35 mouse cellular contexts compared by ENCODE assay signal in genomic region chr1:36531461-36531860, GRCm38 (mm10). TPM values are rescaled to one million over a fixed set of nuclear protein-coding genes. Genes with fewer than 3 reads are reported as not detected.
A peak's percentile ranks its signal among the peaks of the same experiment; 100 is the strongest.
DNase-seq lines count a peak whose midpoint lies in the region; ATAC-seq and TF ChIP-seq lines count a peak whose summit lies in the region.
"Had no signal": no experiment of that assay in that cellular context is flagged by ENCODE, and none has a peak within 500 bp of the region (broad histone marks: within the 10 kb centered on the region; RNA-seq: fewer than 3 reads in every experiment).

No protein-coding gene starts in this region.

- intact Hi-C loops in heart, postnatal 10 days (cut with DNase I) = no loop called here

- H3K4me1 ChIP-seq in heart, embryonic 14.5 days (ENCODE audit: control insufficient read depth in 2 of 2, insufficient read depth in 2 of 2, low read length in 2 of 2) = peaks cover 52 to 74% of the 10 kb centered on the region in 2 experiments
- peaks cover 23% of the 10 kb centered on the region for H3K4me1 ChIP-seq in heart, embryonic 11.5 days (ENCODE audit: control insufficient read depth, insufficient read depth, low read length)
- H3K4me1 ChIP-seq in ES-Bruce4 (ENCODE audit: control insufficient read depth, insufficient read depth, low read length) = no peaks in the 10 kb centered on the region
- H3K4me1 ChIP-seq in heart, embryonic 16.5 days (ENCODE audit: control insufficient read depth, insufficient read depth, low read length) = peaks cover 58% of the 10 kb centered on the region
- no peaks in the 10 kb centered on the region; the same call in 1 of the 2 replicates for H3K4me1 ChIP-seq in forebrain, embryonic 11.5 days (replicated peaks; ENCODE audit: control insufficient read depth, insufficient read depth, low read length)
- H3K4me1 ChIP-seq: neural tube, embryonic 12.5 days had no signal

- H3K9ac ChIP-seq in heart, embryonic 14.5 days (ENCODE audit: low read length) = no peak overlapping the region
- no peak overlapping the region for H3K9ac ChIP-seq in heart, embryonic 11.5 days (ENCODE audit: low read depth, low read length)
- no peak overlapping the region for H3K9ac ChIP-seq in ES-Bruce4 (ENCODE audit: low read depth, poor library complexity, severe bottlenecking)
- 0 out of 2 replicates have a peak overlapping the region, but pooled peaks have one; percentile 2 for H3K9ac ChIP-seq in heart, embryonic 16.5 days (ENCODE audit: low read length)
- H3K9ac ChIP-seq in forebrain, embryonic 11.5 days (ENCODE audit: low read length) = no peak overlapping the region
- H3K9ac ChIP-seq: hindbrain, embryonic 13.5 days; limb, embryonic 12.5 days; liver, embryonic 15.5 days; lung, embryonic 14.5 days; neural tube, embryonic 12.5 days had no signal

- H3K4me2 ChIP-seq in heart, embryonic 14.5 days (ENCODE audit: low read length) = no peak overlapping the region
- H3K4me2 ChIP-seq in heart, embryonic 11.5 days = no peak overlapping the region
- no peak overlapping the region for H3K4me2 ChIP-seq in heart, embryonic 16.5 days (ENCODE audit: low read depth, low read length)
- H3K4me2 ChIP-seq in forebrain, embryonic 11.5 days (ENCODE audit: low read depth, low read length, severe bottlenecking) = no peak overlapping the region
- H3K4me2 ChIP-seq: hindbrain, embryonic 13.5 days; limb, embryonic 12.5 days; liver, embryonic 15.5 days; lung, embryonic 14.5 days; midbrain, embryonic 11.5 days; neural tube, embryonic 12.5 days had no signal

- peak; percentile 97 for DNase-seq in heart, adult 11 months
- no peak for DNase-seq in heart, postnatal 10 days
- no peak for DNase-seq in forebrain, embryonic 11.5 days (ENCODE audit: low spot score)
- DNase-seq: adrenal gland, adult 8-10 months; cerebellum, adult 11 months; cerebellum, adult 9-10 months; cerebellum, postnatal 36 days; gastrocnemius, postnatal 10 days; kidney, adult 11 months; kidney, postnatal 14 days; lung, embryonic 14.5 days; lung, postnatal 14 days; right cerebral cortex, postnatal 4 days; thymus, adult 2 months; thymus, postnatal 36 days had no signal

- TF ChIP-seq POLR2A in ES-Bruce4 (IDR thresholded peaks at IDR 0.05; ENCODE audit: insufficient read depth, low read length) = no peak

- no peaks in the 10 kb centered on the region for H3K9me3 ChIP-seq in heart, embryonic 14.5 days (ENCODE audit: control insufficient read depth, low read length)
- no peaks in the 10 kb centered on the region for H3K9me3 ChIP-seq in heart, embryonic 11.5 days (replicated peaks; ENCODE audit: control insufficient read depth, low read length)
- no peaks in the 10 kb centered on the region for H3K9me3 ChIP-seq in ES-Bruce4 (replicated peaks; ENCODE audit: control insufficient read depth, insufficient read depth, low read length, poor library complexity, severe bottlenecking)
- no peaks in the 10 kb centered on the region for H3K9me3 ChIP-seq in heart, embryonic 16.5 days (replicated peaks; ENCODE audit: control insufficient read depth, low read length)
- no peaks in the 10 kb centered on the region for H3K9me3 ChIP-seq in forebrain, embryonic 11.5 days (ENCODE audit: control insufficient read depth, low read length)
- H3K9me3 ChIP-seq: hindbrain, embryonic 13.5 days; limb, embryonic 12.5 days; liver, embryonic 15.5 days; neural tube, embryonic 12.5 days had no signal

- H3K4me3 ChIP-seq in heart, embryonic 14.5 days (ENCODE audit: control insufficient read depth in 1 of 2, insufficient read depth in 1 of 2, low read depth in 1 of 2, low read length in 2 of 2) = no peak overlapping the region
- H3K4me3 ChIP-seq in heart, embryonic 11.5 days (ENCODE audit: low read depth, low read length) = no peak overlapping the region
- H3K4me3 ChIP-seq in ES-Bruce4 (ENCODE audit: low read depth, low read length) = peak overlapping the region; percentile 12
- no peak overlapping the region for H3K4me3 ChIP-seq in heart, embryonic 16.5 days (ENCODE audit: low read length)
- no peak overlapping the region for H3K4me3 ChIP-seq in forebrain, embryonic 11.5 days (ENCODE audit: low read depth, low read length)
- H3K4me3 ChIP-seq: hindbrain, embryonic 13.5 days; left cerebral cortex, adult 2 months; limb, embryonic 12.5 days; liver, embryonic 15.5 days; neural tube, embryonic 12.5 days had no signal

- H3K27me3 ChIP-seq in heart, embryonic 14.5 days (ENCODE audit: control insufficient read depth, insufficient read depth, low read length) = no peaks in the 10 kb centered on the region
- H3K27me3 ChIP-seq in heart, embryonic 11.5 days (ENCODE audit: control insufficient read depth, insufficient read depth, low read length) = no peaks in the 10 kb centered on the region
- no peaks in the 10 kb centered on the region for H3K27me3 ChIP-seq in ES-Bruce4 (ENCODE audit: control insufficient read depth, insufficient read depth, low read length, poor library complexity, severe bottlenecking)
- no peaks in the 10 kb centered on the region for H3K27me3 ChIP-seq in heart, embryonic 16.5 days (ENCODE audit: control insufficient read depth, insufficient read depth, low read length)
- no peaks in the 10 kb centered on the region for H3K27me3 ChIP-seq in forebrain, embryonic 11.5 days (ENCODE audit: control insufficient read depth, insufficient read depth, low read length)
- H3K27me3 ChIP-seq: hindbrain, embryonic 13.5 days; limb, embryonic 12.5 days; liver, embryonic 15.5 days; neural tube, embryonic 12.5 days had no signal

- H3K27ac ChIP-seq in heart, embryonic 14.5 days (replicated peaks in 1 of 2; ENCODE audit: control insufficient read depth in 1 of 2, insufficient read depth in 1 of 2, low read depth in 2 of 2, low read length in 2 of 2) = peak overlapping the region; percentile 12 to 57; a peak in 2 of 4 replicates
- no peak overlapping the region for H3K27ac ChIP-seq in heart, embryonic 11.5 days (ENCODE audit: low read depth, low read length)
- no peak overlapping the region for H3K27ac ChIP-seq in ES-Bruce4 (ENCODE audit: insufficient read depth, low read length)
- peak overlapping the region; percentile 22 for H3K27ac ChIP-seq in heart, embryonic 16.5 days (ENCODE audit: low read length)
- no peak overlapping the region for H3K27ac ChIP-seq in forebrain, embryonic 11.5 days (ENCODE audit: low read depth, low read length)
- H3K27ac ChIP-seq: hindbrain, embryonic 13.5 days; left cerebral cortex, adult 2 months; liver, embryonic 15.5 days; neural tube, embryonic 12.5 days had no signal

- H3K36me3 ChIP-seq in heart, embryonic 14.5 days (ENCODE audit: control insufficient read depth, insufficient read depth, low read length) = peaks cover 17% of the 10 kb centered on the region
- H3K36me3 ChIP-seq in heart, embryonic 11.5 days (ENCODE audit: control insufficient read depth, insufficient read depth, low read length) = no peaks in the 10 kb centered on the region; the same call in 1 of the 2 replicates
- no peaks in the 10 kb centered on the region for H3K36me3 ChIP-seq in ES-Bruce4 (ENCODE audit: control insufficient read depth, insufficient read depth, low read length, poor library complexity, severe bottlenecking)
- peaks cover 12% of the 10 kb centered on the region for H3K36me3 ChIP-seq in heart, embryonic 16.5 days (ENCODE audit: control insufficient read depth, insufficient read depth)
- H3K36me3 ChIP-seq in forebrain, embryonic 11.5 days (ENCODE audit: control insufficient read depth, insufficient read depth, low read length) = no peaks in the 10 kb centered on the region
- H3K36me3 ChIP-seq: liver, embryonic 15.5 days had no signal

- 62% methylated on average over 8 of the region's 12 CpGs for WGBS in heart, embryonic 14.5 days
- 86% methylated on average over 12 of the region's 12 CpGs for WGBS in heart, embryonic 11.5 days (ENCODE audit: insufficient replicate concordance)
- WGBS in heart, embryonic 16.5 days = 63% methylated on average over 12 of the region's 12 CpGs
- 89% methylated on average over 12 of the region's 12 CpGs for WGBS in forebrain, embryonic 11.5 days

- no peak for TF ChIP-seq CTCF in ES-Bruce4 (IDR thresholded peaks at IDR 0.05; ENCODE audit: low read depth, low read length)

- ATAC-seq in heart, embryonic 14.5 days (ENCODE audit: insufficient number of reproducible peaks, insufficient read depth, low FRiP score, low read depth) = no peak
- ATAC-seq in heart, embryonic 11.5 days (replicated peaks; ENCODE audit: insufficient number of reproducible peaks, low FRiP score, low TSS enrichment) = no peak
- no peak for ATAC-seq in heart, embryonic 16.5 days (replicated peaks; ENCODE audit: extremely low read depth, insufficient read depth, low FRiP score)
- ATAC-seq in forebrain, embryonic 11.5 days (replicated peaks; ENCODE audit: low FRiP score) = no peak
- ATAC-seq: CD4-positive, CD25-positive, alpha-beta regulatory T cell, adult 4 months; forebrain, embryonic 14.5 days; midbrain, embryonic 16.5 days had no signal

- TF ChIP-seq EP300 in ES-Bruce4 (IDR thresholded peaks at IDR 0.05; ENCODE audit: insufficient read depth, low read depth, low read length) = no peak

RNA-seq across cellular contexts. Expression of gene Ankrd23, which starts 5.2 kb away (rescaled TPM):
- total RNA-seq in heart, postnatal 10 days (2021) = 100 to 1,000 TPM; 189 to 244 TPM
- polyA plus RNA-seq in heart, embryonic 14.5 days (2014; fragmentation: Nextera tagmentation; extraction: Ambion mirVana) = 18.9 and 19.4 TPM in 2 replicates
- polyA plus RNA-seq in heart, embryonic 11.5 days (2014; fragmentation: Nextera tagmentation; extraction: Ambion mirVana) = 9.8 and 13.6 TPM in 2 replicates
- 6.8 and 6.9 TPM in 2 replicates for polyA plus RNA-seq in ES-Bruce4 (2011; ENCODE audit: insufficient read depth, insufficient read length, low read depth, missing spikeins)
- 30.2 and 32.7 TPM in 2 replicates for polyA plus RNA-seq in heart, embryonic 16.5 days (2015; fragmentation: Nextera tagmentation; extraction: Ambion mirVana)
- polyA plus RNA-seq in forebrain, embryonic 11.5 days (2014; fragmentation: Nextera tagmentation; extraction: Ambion mirVana) = 14.1 and 16.5 TPM in 2 replicates

RNA-seq across cellular contexts. Expression of gene Gm42417, which starts 7.8 kb away (rescaled TPM):
- total RNA-seq in heart, postnatal 10 days (2021) = 100 to 1,000 TPM in 1 of 2 experiments, 10 to 100 TPM in 1; 90.6 to 123 TPM
- polyA plus RNA-seq in heart, embryonic 14.5 days (2014; fragmentation: Nextera tagmentation; extraction: Ambion mirVana) = not detected in 2 replicates
- 0.44 TPM in 1 of 2 replicates, not detected in the other for polyA plus RNA-seq in heart, embryonic 11.5 days (2014; fragmentation: Nextera tagmentation; extraction: Ambion mirVana)
- 1.2 TPM in 1 of 2 replicates, not detected in the other for polyA plus RNA-seq in ES-Bruce4 (2011; ENCODE audit: insufficient read depth, insufficient read length, low read depth, missing spikeins)
- not detected in 2 replicates for polyA plus RNA-seq in heart, embryonic 16.5 days (2015; fragmentation: Nextera tagmentation; extraction: Ambion mirVana)
- polyA plus RNA-seq in forebrain, embryonic 11.5 days (2014; fragmentation: Nextera tagmentation; extraction: Ambion mirVana) = not detected in 2 replicates
- total RNA-seq: adrenal gland, adult 8-10 months; ES-E14; layer of hippocampus, adult 18-20 months; layer of hippocampus, postnatal 14 days; left cerebral cortex, adult 2 months; left cerebral cortex, postnatal 25 days; liver, adult 2 months had no signal
- polyA plus RNA-seq: embryonic facial prominence, embryonic 11.5 days; forebrain, embryonic 14.5 days; hindbrain, embryonic 13.5 days; liver, adult 2 months; liver, embryonic 15.5 days; lung, embryonic 14.5 days; midbrain, embryonic 11.5 days; neural tube, embryonic 12.5 days; spleen, adult 2 months; thymus, adult 2 months had no signal

RNA-seq across cellular contexts. Expression of gene Ankrd39, which starts 15.8 kb away (rescaled TPM):
- total RNA-seq in heart, postnatal 10 days (2021) = 10 to 100 TPM; 12.9 to 14.1 TPM
- polyA plus RNA-seq in heart, embryonic 14.5 days (2014; fragmentation: Nextera tagmentation; extraction: Ambion mirVana) = 27.2 and 29.0 TPM in 2 replicates
- 19.9 and 25.1 TPM in 2 replicates for polyA plus RNA-seq in heart, embryonic 11.5 days (2014; fragmentation: Nextera tagmentation; extraction: Ambion mirVana)
- 6.4 and 8.8 TPM in 2 replicates for polyA plus RNA-seq in ES-Bruce4 (2011; ENCODE audit: insufficient read depth, insufficient read length, low read depth, missing spikeins)
- 31.1 and 32.5 TPM in 2 replicates for polyA plus RNA-seq in heart, embryonic 16.5 days (2015; fragmentation: Nextera tagmentation; extraction: Ambion mirVana)
- polyA plus RNA-seq in forebrain, embryonic 11.5 days (2014; fragmentation: Nextera tagmentation; extraction: Ambion mirVana) = 18.7 and 20.8 TPM in 2 replicates

RNA-seq across cellular contexts. Expression of gene Cnnm3, which starts 19.8 kb away (rescaled TPM):
- 10 to 100 TPM; 15.3 to 18.3 TPM for total RNA-seq in heart, postnatal 10 days (2021)
- 3.7 and 3.9 TPM in 2 replicates for polyA plus RNA-seq in heart, embryonic 14.5 days (2014; fragmentation: Nextera tagmentation; extraction: Ambion mirVana)
- polyA plus RNA-seq in heart, embryonic 11.5 days (2014; fragmentation: Nextera tagmentation; extraction: Ambion mirVana) = 2.5 and 3.9 TPM in 2 replicates
- 17.4 and 18.0 TPM in 2 replicates for polyA plus RNA-seq in ES-Bruce4 (2011; ENCODE audit: insufficient read depth, insufficient read length, low read depth, missing spikeins)
- polyA plus RNA-seq in heart, embryonic 16.5 days (2015; fragmentation: Nextera tagmentation; extraction: Ambion mirVana) = 1.8 and 2.4 TPM in 2 replicates
- 6.8 and 7.4 TPM in 2 replicates for polyA plus RNA-seq in forebrain, embryonic 11.5 days (2014; fragmentation: Nextera tagmentation; extraction: Ambion mirVana)

RNA-seq across cellular contexts. Expression of gene Sema4c, which starts 26.7 kb away (rescaled TPM):
- 10 to 100 TPM; 24.4 to 25.0 TPM for total RNA-seq in heart, postnatal 10 days (2021)
- 1.3 and 1.6 TPM in 2 replicates for polyA plus RNA-seq in heart, embryonic 14.5 days (2014; fragmentation: Nextera tagmentation; extraction: Ambion mirVana)
- 0.96 and 2.1 TPM in 2 replicates for polyA plus RNA-seq in heart, embryonic 11.5 days (2014; fragmentation: Nextera tagmentation; extraction: Ambion mirVana)
- 6.5 and 11.2 TPM in 2 replicates for polyA plus RNA-seq in ES-Bruce4 (2011; ENCODE audit: insufficient read depth, insufficient read length, low read depth, missing spikeins)
- 7.8 and 8.8 TPM in 2 replicates for polyA plus RNA-seq in heart, embryonic 16.5 days (2015; fragmentation: Nextera tagmentation; extraction: Ambion mirVana)
- 2.9 and 3.3 TPM in 2 replicates for polyA plus RNA-seq in forebrain, embryonic 11.5 days (2014; fragmentation: Nextera tagmentation; extraction: Ambion mirVana)

Comparison
In these comparisons a context has a peak if more than half of its experiments do, and no peak if none do; other contexts are left out.
1. H3K27ac ChIP-seq: peak in heart, embryonic 14.5 days (2 of 2) and heart, embryonic 16.5 days (single experiment); none in heart, embryonic 11.5 days (single experiment), ES-Bruce4 (single experiment) and forebrain, embryonic 11.5 days (single experiment).